ENCODE assay signal across 1 mouse cellular context in the genomic region with DNA sequence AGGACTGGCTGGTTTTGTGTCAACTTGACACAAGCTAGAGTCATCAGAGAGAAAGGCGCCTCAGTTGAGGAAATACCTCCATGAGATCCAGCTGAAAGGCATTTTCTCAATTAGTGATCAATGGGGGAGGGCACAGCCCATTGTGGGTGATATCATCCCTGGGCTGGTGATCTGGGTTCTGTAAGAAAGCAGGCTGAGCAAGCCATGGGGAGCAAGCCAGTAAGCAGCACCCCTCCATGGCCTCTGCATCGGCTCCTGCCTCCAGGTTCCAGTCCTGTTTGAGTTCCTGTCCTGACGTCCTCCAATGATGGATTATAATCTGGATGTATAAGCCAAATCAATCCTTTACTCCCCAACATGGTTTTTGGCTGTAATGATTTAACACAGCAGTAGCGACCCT. TPM values are rescaled to one million over a fixed set of nuclear protein-coding genes. Genes with fewer than 3 reads are reported as not detected.
"Had no signal": no experiment of that assay in that cellular context is flagged by ENCODE, and none has a peak within 500 bp of the region (broad histone marks: within the 10 kb centered on the region; RNA-seq: fewer than 3 reads in every experiment).

No protein-coding gene starts in this region.

RNA-seq across cellular contexts. Expression of gene Pomgnt2, which starts 24.3 kb away (rescaled TPM):
- total RNA-seq: neutrophil, adult 5-6 weeks had no signal
